Mouse (Mus musculus): ENCODE measurements at regions not wholly inside any gene's neighbourhood (a gene's known extent, or its start where the extent isn't known, plus 50 kb on each side); places are given as distances from the start of the nearest gene placed in this dataset.

- Histone ChIP-seq H3K27me3 (ENCODE audit: control insufficient read depth, insufficient read depth, low read length) (no peaks in the 10 kb centered on the region), H3K27ac (no peak overlapping the region), H3K36me3 (replicated peaks; ENCODE audit: control insufficient read depth, insufficient read depth, low read depth) (no peaks in the 10 kb centered on the region), H3K4me1 (replicated peaks; ENCODE audit: control insufficient read depth in 2 of 2, insufficient read depth in 2 of 2, low read length in 1 of 2) (no peaks in the 10 kb centered on the region), H3K4me3 (ENCODE audit: insufficient read depth in 1 of 2, low read depth in 2 of 2, low read length in 2 of 2) (no peak overlapping the region), H3K9me3 (ENCODE audit: control insufficient read depth, low read length) (no peaks in the 10 kb centered on the region), H3K9ac (replicated peaks) (no peak overlapping the region), H3K4me2 (ENCODE audit: low read depth) (no peak overlapping the region)
- DNase-seq (ENCODE audit: low read depth in 3 of 3, low spot score in 3 of 3) (no peak), ATAC-seq (ENCODE audit: insufficient read depth) (no peak)
- 37% methylated on average over 8 of the region's 8 CpGs for WGBS (ENCODE audit: insufficient replicate concordance)
- TF ChIP-seq CTCF (IDR thresholded peaks at IDR 0.05; ENCODE audit: low read depth): no peak
- no peak for TF ChIP-seq EP300 (IDR thresholded peaks at IDR 0.05; ENCODE audit: low read depth)
Observed at GRCm38 (mm10) chrX:11716773-11717172, 389.2 kb downstream of the H2al1j start.

GRCm38 (mm10) chrX:11718778-11719177, 391.2 kb downstream of the H2al1j start:
- ATAC-seq (ENCODE audit: insufficient read depth) (no peak), DNase-seq (ENCODE audit: low read depth in 3 of 3, low spot score in 3 of 3) (no peak)
- Histone ChIP-seq H3K27ac (no peak overlapping the region), H3K27me3 (ENCODE audit: control insufficient read depth, insufficient read depth, low read length) (no peaks in the 10 kb centered on the region), H3K4me3 (ENCODE audit: insufficient read depth in 1 of 2, low read depth in 2 of 2, low read length in 2 of 2) (no peak overlapping the region), H3K4me1 (replicated peaks; ENCODE audit: control insufficient read depth in 2 of 2, insufficient read depth in 2 of 2, low read length in 1 of 2) (no peaks in the 10 kb centered on the region), H3K36me3 (replicated peaks; ENCODE audit: control insufficient read depth, insufficient read depth, low read depth) (no peaks in the 10 kb centered on the region), H3K9me3 (ENCODE audit: control insufficient read depth, low read length) (no peaks in the 10 kb centered on the region), H3K4me2 (ENCODE audit: low read depth) (no peak overlapping the region), H3K9ac (replicated peaks) (no peak overlapping the region)
- TF ChIP-seq CTCF (IDR thresholded peaks at IDR 0.05; ENCODE audit: low read depth) (no peak), EP300 (IDR thresholded peaks at IDR 0.05; ENCODE audit: low read depth) (no peak)
- whole genome bisulfite sequencing (ENCODE audit: insufficient replicate concordance): 29% methylated on average over 2 of the region's 2 CpGs

DNA sequence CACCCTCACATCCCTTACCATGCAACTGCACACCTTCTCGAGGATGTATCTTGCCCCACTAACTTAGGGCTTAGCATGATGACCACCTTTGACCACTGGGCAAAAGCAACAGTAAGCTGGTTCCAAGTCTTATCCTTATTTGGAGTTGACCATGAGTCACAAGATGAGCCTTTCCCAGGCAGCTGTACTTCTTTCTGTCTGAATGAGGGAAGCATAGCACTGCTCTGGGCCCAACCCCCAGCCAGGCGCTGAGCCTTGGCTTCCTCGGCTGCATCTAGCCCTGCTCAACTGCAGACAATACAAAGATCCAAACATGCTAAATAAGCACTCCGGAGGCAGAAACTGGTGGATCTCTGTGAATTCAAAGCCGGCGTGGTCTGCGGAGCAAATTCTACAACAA, 392.9 kb downstream of the H2al1j start:
- no peaks in the 10 kb centered on the region for H3K36me3 ChIP-seq (replicated peaks; ENCODE audit: control insufficient read depth, insufficient read depth, low read depth)
- no peaks in the 10 kb centered on the region for H3K9me3 ChIP-seq (ENCODE audit: control insufficient read depth, low read length)
- H3K4me2 ChIP-seq (ENCODE audit: low read depth): no peak overlapping the region
- no peaks in the 10 kb centered on the region for H3K4me1 ChIP-seq (replicated peaks; ENCODE audit: control insufficient read depth in 2 of 2, insufficient read depth in 2 of 2, low read length in 1 of 2)
- no peak overlapping the region for H3K9ac ChIP-seq (replicated peaks)
- 60% methylated on average over 7 of the region's 7 CpGs for WGBS (ENCODE audit: insufficient replicate concordance)
- no peaks in the 10 kb centered on the region for H3K27me3 ChIP-seq (ENCODE audit: control insufficient read depth, insufficient read depth, low read length)
- DNase-seq (ENCODE audit: low read depth in 3 of 3, low spot score in 3 of 3): no peak
- H3K4me3 ChIP-seq (ENCODE audit: insufficient read depth in 1 of 2, low read depth in 2 of 2, low read length in 2 of 2): no peak overlapping the region
- no peak overlapping the region for H3K27ac ChIP-seq
- TF ChIP-seq CTCF (IDR thresholded peaks at IDR 0.05; ENCODE audit: low read depth) (no peak), EP300 (IDR thresholded peaks at IDR 0.05; ENCODE audit: low read depth) (no peak)
- no peak for ATAC-seq (ENCODE audit: insufficient read depth)

- ATAC-seq (ENCODE audit: insufficient read depth): no peak
- H3K4me1 ChIP-seq (replicated peaks; ENCODE audit: control insufficient read depth in 2 of 2, insufficient read depth in 2 of 2, low read length in 1 of 2): no peaks in the 10 kb centered on the region
- no peak overlapping the region for H3K27ac ChIP-seq
- H3K36me3 ChIP-seq (replicated peaks; ENCODE audit: control insufficient read depth, insufficient read depth, low read depth): no peaks in the 10 kb centered on the region
- no peaks in the 10 kb centered on the region for H3K9me3 ChIP-seq (ENCODE audit: control insufficient read depth, low read length)
- no peak overlapping the region for H3K9ac ChIP-seq (replicated peaks)
- no peak for DNase-seq (ENCODE audit: low read depth in 3 of 3, low spot score in 3 of 3)
- WGBS (ENCODE audit: insufficient replicate concordance): 45% methylated on average over 4 of the region's 4 CpGs
- no peak for TF ChIP-seq CTCF (IDR thresholded peaks at IDR 0.05; ENCODE audit: low read depth)
- TF ChIP-seq EP300 (IDR thresholded peaks at IDR 0.05; ENCODE audit: low read depth): no peak
- no peak overlapping the region for H3K4me2 ChIP-seq (ENCODE audit: low read depth)
- no peaks in the 10 kb centered on the region for H3K27me3 ChIP-seq (ENCODE audit: control insufficient read depth, insufficient read depth, low read length)
- H3K4me3 ChIP-seq (ENCODE audit: insufficient read depth in 1 of 2, low read depth in 2 of 2, low read length in 2 of 2): no peak overlapping the region
Observed at GRCm38 (mm10) chrX:11722730-11723129, 395.1 kb downstream of the H2al1j start.

DNA sequence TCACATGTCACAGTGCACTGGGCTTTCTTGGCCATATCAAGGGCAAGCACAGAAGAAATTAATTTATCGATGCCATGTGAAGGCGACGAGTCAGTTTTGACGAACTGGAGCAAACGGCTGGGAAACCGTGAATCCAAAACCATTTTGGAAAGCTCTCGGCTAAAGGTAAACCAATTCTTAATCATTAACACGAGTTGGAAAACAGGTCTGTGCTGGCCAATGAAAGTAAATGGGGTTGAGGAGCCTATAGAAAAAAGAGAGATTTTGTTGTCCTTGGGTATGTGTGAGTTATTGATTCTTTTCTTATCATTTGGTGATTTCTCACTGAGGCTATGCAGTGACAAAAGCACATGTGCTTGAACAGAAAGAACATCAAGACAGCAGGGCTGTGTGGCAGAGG, 397.1 kb downstream of the H2al1j start:
- H3K4me3 ChIP-seq (ENCODE audit: insufficient read depth in 1 of 2, low read depth in 2 of 2, low read length in 2 of 2): no peak overlapping the region
- no peak overlapping the region for H3K4me2 ChIP-seq (ENCODE audit: low read depth)
- no peaks in the 10 kb centered on the region for H3K36me3 ChIP-seq (replicated peaks; ENCODE audit: control insufficient read depth, insufficient read depth, low read depth)
- 65% methylated on average over 8 of the region's 8 CpGs for WGBS (ENCODE audit: insufficient replicate concordance)
- no peak overlapping the region for H3K27ac ChIP-seq
- no peaks in the 10 kb centered on the region for H3K27me3 ChIP-seq (ENCODE audit: control insufficient read depth, insufficient read depth, low read length)
- H3K4me1 ChIP-seq (replicated peaks; ENCODE audit: control insufficient read depth in 2 of 2, insufficient read depth in 2 of 2, low read length in 1 of 2): no peaks in the 10 kb centered on the region
- DNase-seq (ENCODE audit: low read depth in 3 of 3, low spot score in 3 of 3) (no peak), ATAC-seq (ENCODE audit: insufficient read depth) (no peak)
- TF ChIP-seq EP300 (IDR thresholded peaks at IDR 0.05; ENCODE audit: low read depth) (no peak), CTCF (IDR thresholded peaks at IDR 0.05; ENCODE audit: low read depth) (no peak)
- H3K9ac ChIP-seq (replicated peaks): no peak overlapping the region
- no peaks in the 10 kb centered on the region for H3K9me3 ChIP-seq (ENCODE audit: control insufficient read depth, low read length)

Data from liver, embryonic 14.5 days (tissue).